Mouse (Mus musculus) cerebellum, postnatal 4 days (tissue): ENCODE measurements around the gene Krtcap2.

ENCODE experiments used
- DNase-seq, 2 experiments: peaks; one replicate each; pipeline ENCODE4 v3.0.0; 2022; ENCODE audit warnings: low spot score in 2 of 2, mixed read lengths in 1 of 2

Gene Krtcap2

GRCm38 (mm10) chr3:89225321-89225815 is 20.4 kb upstream of the Krtcap2 start:
- DNase-seq = no peak

DNA sequence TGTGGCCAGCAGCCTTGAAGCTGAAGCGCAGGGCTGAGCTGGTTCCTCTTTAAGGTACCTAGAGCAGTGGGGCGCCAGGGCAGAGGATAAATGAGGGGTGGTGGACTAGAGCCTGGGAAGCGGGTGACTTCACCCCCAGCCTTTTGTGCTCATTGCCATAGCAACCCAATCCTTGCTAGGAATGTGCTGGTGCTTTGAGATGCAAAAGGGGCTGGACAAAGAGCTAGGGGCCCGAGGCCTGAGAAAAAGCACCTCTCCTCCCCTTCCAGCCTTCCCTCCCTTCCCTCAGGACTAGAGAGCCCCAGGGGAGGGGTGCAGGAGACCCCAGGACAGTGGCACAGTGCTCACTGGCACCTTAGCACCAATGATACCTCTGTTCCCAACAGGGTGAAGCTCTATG is 19.8 kb upstream of the Krtcap2 start:
- no peak for DNase-seq

- no peak for DNase-seq
Observed at GRCm38 (mm10) chr3:89226361-89226760, 19.4 kb upstream of the Krtcap2 start.

DNA sequence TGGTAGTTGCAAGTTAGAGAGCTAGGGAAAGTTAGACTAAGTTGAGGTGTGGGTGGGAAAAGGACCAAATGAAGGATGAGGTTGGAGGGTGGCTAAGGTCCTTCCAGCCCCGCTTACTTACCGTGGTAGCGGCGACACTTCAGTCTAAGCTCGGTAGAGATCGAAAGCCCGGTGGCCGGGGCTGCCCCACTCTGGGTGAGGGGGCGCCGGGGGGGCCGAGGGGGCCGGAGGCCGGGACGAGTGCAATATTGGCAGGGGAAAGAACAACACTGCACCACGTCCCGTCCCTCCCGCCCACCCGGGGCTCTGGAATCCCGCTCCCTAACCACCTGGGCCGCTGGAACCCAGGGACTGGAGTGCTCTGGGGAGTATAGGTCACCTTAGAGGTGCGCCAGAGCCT is 18.9 kb upstream of the Krtcap2 start, which contains the start of gene Mtx1:
TSS of gene Mtx1 (minus strand) at position 189 of the 400 bp plus-strand sequence.
- DNase-seq = no peak

DNA sequence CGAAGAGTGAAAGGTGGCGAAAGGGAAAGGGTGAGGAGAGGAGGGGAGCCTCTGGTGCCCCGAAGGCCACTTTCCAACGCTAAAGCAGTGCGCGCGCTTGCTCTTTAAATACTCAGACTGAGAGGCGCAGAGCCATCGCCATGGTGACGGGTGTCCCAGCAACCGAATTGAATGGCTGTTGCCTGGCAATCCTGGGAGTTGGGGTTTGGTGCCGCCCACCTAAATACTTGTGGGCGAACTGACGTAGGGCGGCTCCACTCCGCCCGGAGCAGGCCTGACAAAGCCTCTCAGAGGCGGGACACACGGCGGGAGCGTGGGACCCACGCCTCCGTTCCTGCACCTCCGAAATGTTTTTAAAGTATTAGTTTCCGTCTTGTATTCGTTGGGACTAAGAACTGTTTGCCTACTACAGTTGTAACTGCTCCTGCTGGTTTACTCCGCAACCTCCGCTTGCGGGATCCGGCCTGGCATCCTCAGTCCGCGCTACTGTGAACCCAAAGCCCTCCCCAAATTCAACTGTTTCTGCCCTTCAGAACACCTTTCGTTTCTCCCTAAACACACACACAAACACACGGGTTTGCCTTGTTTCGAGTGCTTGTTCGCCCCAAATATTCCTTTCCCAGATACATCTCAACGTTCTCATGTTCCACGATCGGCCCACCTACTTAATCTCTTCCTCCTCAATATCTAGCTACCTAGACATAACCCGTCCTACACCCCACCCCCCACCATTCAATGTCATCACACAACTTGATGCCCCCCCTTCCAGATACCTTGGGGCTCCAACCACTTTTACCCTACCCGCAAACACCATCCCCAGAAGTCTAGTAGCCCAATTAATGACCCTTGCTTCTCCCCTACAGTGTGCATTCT is 18.2 kb upstream of the Krtcap2 start:
- peak; percentile 70 to 80 for DNase-seq

DNA sequence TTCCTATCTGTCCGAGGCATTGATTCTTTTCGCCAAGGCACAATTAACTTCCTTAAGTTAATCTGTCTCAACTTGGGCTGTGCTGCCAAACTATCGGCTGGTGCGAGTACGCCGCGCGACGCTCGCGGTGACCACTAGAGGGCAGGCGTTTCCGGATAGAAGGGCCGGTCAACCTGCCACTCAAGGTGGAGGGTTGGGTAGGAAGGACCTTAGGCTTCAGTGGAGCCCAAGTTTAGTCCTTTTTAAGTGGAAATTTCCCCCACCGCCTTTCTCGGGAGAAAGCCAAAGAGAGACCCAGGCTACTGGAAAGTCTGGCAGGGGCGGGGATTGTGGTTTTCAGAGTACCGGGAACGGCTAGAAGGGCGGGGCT is 17.6 kb upstream of the Krtcap2 start:
- DNase-seq = peak; percentile 77 to 91

- no peak for DNase-seq
Observed at GRCm38 (mm10) chr3:89228836-89229235, 16.9 kb upstream of the Krtcap2 start, which contains the start of gene Muc1. Gene Muc1 (plus strand): TSS chr3:89229057.

- no peak for DNase-seq
Observed at GRCm38 (mm10) chr3:89229276-89229675, 16.5 kb upstream of the Krtcap2 start.

DNA sequence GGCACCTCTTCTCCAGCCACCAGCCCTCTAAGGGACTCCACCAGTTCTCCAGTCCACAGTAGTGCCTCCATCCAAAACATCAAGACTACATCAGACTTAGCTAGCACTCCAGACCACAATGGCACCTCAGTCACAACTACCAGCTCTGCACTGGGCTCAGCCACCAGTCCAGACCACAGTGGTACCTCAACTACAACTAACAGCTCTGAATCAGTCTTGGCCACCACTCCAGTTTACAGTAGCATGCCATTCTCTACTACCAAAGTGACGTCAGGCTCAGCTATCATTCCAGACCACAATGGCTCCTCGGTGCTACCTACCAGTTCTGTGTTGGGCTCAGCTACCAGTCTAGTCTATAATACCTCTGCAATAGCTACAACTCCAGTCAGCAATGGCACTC is 15.2 kb upstream of the Krtcap2 start:
- DNase-seq = no peak

DNA sequence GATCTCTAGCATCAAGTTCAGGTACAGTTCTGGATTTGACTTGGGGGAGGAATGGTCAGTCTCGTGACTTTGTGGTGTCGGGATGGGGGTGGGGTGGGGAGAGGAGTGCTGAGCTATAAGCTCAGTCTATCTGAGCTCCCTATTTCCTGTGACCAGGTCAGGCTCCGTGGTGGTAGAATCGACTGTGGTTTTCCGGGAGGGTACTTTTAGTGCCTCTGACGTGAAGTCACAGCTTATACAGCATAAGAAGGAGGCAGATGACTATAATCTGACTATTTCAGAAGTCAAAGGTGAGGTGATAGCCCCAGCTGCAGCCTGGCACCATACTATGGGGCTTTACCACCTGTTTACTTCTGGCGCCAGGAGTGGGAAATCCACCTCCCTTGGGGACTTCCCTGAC is 14.4 kb upstream of the Krtcap2 start:
- DNase-seq = no peak

GRCm38 (mm10) chr3:89231772-89232275 is 13.9 kb upstream of the Krtcap2 start:
- DNase-seq = no peak

GRCm38 (mm10) chr3:89232614-89233013 is 13.2 kb upstream of the Krtcap2 start:
- no peak for DNase-seq

- no peak for DNase-seq
Observed at GRCm38 (mm10) chr3:89233562-89234110, 12.1 kb upstream of the Krtcap2 start.

DNA sequence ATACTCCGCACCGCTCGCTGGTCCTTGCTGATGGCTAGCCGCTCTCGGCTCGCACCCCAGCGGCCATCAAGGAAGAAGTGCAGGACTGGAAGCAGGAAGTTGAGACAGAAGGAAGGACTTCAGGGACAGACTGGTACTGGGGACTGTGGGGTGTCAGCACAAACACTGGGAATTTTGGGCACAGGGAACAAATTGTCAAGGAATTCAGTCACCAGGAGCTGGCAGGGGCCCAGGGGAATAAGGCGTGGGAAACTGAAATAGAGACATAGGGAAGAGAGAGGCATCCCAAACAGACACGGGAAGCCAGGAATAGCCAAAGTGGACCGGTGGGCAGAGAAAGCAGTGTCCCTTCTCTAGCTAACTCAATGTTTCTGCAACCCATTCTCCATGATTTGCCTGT is 9.2 kb upstream of the Krtcap2 start:
- DNase-seq = no peak

DNA sequence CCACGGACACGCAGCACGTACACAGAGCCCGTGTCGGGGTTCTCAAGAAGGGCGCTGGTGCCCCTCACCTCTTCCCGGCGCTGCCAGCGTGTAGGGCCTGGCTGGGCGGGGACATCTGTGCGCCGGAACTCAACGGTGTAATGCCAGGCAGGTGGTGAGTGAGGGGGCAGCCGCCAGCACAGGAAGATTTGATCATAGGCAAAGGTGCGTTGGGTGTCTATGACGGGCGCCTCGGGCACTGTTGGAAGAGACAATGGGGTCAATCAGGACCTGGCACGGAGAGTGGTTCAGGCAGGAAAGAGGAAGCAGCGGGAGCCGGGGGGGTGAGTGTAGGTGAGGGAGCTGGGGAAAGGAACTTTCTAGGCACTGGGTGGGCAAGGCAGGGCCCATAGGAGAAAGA is 8.1 kb upstream of the Krtcap2 start:
- DNase-seq = no peak

GRCm38 (mm10) chr3:89238494-89238893 is 7.3 kb upstream of the Krtcap2 start:
- DNase-seq = no peak

- peak in 1 of 2 experiments; percentile 75 for DNase-seq
Observed at GRCm38 (mm10) chr3:89242331-89242895, 3.4 kb upstream of the Krtcap2 start.

DNA sequence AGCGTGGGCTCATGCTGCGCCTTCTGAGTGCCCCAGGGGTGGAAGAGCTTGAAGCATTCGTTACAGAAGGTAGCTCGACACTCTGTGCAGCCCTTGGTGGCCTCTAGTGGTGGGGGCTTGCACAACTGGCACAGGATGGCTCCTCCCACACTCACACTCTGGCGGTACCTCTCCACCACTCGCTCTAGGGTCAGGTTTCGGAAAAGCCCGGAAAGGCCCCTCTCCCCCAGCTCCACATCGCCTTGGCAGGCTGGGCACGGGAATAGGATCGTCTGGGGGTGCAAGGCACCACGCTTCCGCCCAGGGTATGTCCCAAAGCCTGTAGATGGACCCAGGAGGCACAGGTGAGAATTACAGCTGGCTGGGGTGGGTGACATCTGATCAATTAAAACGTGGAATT is 2.2 kb upstream of the Krtcap2 start:
- DNase-seq = no peak

- peak in 1 of 2 experiments; percentile 42 for DNase-seq
Observed at GRCm38 (mm10) chr3:89244158-89244981, 1.4 kb upstream of the Krtcap2 start.

- DNase-seq = peak; percentile 61 to 83
Observed at GRCm38 (mm10) chr3:89244982-89245687, 631 bp upstream of the Krtcap2 start.
